Mouse (Mus musculus) adrenal gland, postnatal 14 days (tissue): ENCODE results near the gene Atg4a. TPM values are rescaled to one million over a fixed set of nuclear protein-coding genes. Genes with fewer than 3 reads are reported as not detected.

Source experiments
- DNase-seq: peaks from one replicate; pipeline ENCODE4 v3.0.0; 2021; ENCODE audit warnings: mixed read lengths
- long read RNA-seq, 2 experiments: library from polyadenylated mRNA; stranded (forward); transcript quantifications; one replicate each; pipeline ENCODE4 v2.0.0; 2021
- total RNA-seq: library from RNA; stranded (reverse); gene quantifications from 2 replicates; pipeline ENCODE4 v1.2.3, GENCODE M21; 2021

The Atg4a gene
- total RNA-seq = 13.1 and 15.0 TPM in 2 replicates
- long read RNA-seq, experiment 1, transcript Atg4a-201 (13 exons, 2,202 nt) = major isoform, 32 of 35 reads
- long read RNA-seq, experiment 1, partial matches to known transcripts = 0 of 35 reads
- long read RNA-seq, experiment 1, other reads (novel, unspliced or antisense) = 3 of 35 reads
- long read RNA-seq, experiment 2, transcript Atg4a-201 (13 exons, 2,202 nt) = major isoform, 12 of 17 reads
- long read RNA-seq, experiment 2, partial matches to known transcripts = 2 of 17 reads
- long read RNA-seq, experiment 2, other reads (novel, unspliced or antisense) = 3 of 17 reads

DNA sequence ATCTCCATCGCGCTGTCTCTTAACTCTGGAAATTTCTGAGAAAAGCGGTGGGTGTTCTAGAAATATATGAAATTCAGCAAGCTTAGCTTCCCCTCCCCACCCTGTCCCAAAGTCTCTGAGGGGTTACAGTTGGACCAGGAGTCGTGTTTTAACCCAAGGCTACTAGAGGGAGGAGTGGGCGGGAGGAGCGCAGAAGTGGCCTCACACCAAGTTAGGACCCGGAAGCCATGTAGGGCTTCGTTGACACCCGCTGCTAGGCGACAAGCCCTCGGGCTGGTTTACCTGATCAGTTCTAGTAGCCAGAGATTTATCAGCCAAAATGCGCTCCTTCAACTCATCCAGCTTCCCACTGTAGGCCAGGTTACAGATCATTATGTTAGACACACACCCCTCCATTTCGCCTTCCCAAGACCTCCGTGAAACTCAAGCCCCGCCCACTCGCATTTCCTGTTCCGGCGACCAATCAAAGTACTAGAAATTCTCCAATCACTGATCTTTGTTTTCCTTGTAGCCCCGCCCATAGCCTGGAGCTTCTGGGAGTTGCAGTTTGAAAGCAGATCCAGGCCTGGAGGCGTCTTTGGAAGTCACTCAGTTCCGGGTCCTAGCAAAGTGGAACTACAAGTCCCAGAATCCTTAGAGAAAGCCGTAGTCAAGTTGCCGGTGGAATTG is at the start of gene Atg4a, which contains the start of gene Psmd10:
TSS of gene Atg4a (plus strand) at position 636 of the 669 bp plus-strand sequence.
TSS of gene Psmd10 (minus strand) at position 457 of the 669 bp plus-strand sequence.
- DNase-seq = peak; percentile 91

DNA sequence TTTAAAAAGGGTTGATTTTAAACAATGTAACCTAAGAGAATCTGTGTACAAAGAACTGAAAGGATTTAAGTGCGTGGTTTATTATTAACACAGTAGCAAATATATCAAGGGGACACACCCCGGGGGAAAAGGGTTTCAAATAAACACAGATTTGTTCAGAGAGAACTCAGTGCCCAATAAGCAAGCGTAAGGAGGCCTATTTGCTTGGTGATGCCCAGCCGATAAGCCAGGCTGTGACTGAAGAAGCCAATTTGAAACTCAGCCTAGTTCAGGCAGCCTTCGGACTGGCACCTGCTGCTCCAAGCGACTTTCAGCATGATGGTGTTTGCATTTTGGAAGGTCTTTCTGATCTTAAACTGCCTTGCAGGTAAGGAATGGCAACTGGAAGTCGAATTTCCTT is 49.3 kb upstream of the Atg4a start, which contains the start of gene Vsig1:
TSS of gene Vsig1 (plus strand) at position 249 of the 400 bp plus-strand sequence.
- no peak for DNase-seq

DNA sequence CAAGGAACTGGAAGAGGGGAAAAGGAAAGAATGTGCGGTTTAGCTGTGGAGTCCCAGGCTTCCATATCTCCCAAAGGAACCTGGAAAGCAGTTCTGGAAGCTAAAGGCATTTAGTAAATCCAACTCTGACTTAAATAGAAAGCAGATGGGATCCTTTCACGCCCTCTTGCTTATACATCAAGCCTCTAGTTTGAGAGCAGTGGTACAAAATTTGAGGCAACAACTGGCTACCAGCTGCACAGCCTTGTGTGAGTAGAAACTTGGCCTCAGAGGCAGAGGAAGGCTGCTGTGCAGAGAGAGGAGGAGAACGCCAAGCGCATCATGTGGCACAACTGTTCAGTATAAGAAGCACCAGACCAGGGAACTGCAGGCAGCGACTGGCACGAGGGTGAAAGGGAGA is 35.4 kb upstream of the Atg4a start:
- DNase-seq = no peak

DNA sequence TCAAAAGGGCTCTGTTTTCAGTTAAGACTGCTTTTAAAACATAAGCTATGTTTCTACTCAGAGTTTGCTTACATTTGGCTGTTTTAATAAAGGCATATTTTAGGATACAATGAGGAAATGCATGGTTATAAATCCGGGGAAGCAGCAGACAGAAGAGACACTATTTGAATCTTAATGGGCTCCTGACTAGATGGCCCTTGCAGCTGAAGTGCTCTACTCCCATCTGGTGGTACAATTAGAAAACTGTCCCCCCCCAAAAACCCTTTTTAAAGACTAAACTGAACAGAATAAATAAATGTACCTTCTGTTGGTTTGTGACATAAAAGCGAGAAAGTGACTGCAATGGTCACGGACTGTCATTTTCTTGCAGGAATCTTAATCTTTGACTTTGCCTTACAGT is 24.6 kb upstream of the Atg4a start:
- DNase-seq = no peak

DNA sequence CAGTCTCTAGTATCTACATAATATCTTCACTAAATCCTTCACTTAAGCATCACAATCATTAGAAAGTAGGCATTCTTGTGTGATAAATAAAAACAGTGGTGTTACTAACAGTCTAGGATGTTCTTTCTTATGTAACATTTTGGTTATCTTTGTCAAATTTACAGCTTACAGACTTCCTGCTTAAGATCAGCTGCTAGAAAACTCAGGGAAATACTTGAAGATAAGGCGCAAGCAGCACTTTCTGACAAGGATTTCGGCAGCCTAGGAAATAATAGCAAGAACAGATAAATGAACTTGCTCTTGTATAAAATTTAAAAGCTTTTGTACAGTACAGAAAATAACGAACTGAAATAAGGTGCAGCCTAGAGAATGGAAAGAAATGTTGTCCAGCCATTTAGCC is 23.4 kb upstream of the Atg4a start:
- DNase-seq = no peak

DNA sequence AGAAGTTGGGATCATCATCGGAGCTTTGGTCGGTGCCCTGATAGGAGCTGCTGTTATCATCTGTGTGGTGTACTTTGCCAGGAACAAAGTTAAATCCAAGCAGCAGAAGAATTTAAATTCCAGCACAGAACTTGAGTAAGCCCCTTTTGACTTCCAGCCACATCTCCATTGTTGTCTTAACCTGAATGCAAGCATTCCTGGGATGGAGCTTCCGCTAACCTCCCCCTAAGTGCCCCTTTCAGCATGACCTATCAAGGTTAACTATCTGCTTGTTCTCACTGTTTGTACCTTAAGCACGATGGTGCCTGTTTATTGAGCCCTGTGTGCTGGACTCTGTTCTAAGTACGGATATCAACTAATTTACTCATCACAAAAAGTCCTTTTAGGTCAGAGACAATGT is 20.4 kb upstream of the Atg4a start:
- no peak for DNase-seq

DNA sequence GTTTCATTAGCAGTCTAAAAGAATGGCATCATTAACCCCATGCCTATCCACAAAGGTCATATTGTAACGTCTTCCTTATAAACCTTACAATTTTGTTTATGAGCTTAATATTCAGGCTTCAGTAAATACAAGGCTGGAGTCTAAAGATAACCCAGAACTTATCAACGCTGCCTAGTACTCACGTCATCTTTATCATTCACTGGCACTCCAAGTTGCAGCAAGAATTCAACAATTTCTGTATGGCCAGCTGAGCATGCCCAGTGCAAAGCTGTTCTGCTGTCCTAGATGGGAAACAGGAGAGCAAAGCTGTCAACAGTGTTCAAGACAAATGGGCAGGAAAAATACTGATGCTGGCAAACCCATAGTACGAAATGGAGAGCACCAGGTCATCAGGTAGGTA is 3.1 kb upstream of the Atg4a start:
- DNase-seq = no peak

DNA sequence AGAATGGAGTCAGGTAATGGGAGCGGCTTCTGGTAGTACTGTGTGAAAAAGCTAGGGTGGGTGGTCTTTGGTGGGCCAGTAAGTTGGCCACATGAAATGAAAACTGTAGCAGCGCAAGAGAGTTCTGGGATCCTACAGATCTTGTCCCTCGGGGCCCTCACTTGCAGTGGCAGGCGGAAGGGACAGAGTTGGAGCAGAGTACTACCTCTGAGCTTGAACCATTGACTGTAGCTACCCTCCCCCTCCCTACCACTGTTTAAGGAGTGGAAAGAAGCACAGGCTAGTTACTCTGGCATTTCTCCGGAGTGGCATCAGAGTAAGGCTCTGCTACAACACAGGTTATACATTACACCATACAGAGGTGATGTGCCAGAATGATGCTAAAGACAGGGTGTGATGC is 252 bp downstream of the Atg4a start:
- no peak for DNase-seq

DNA sequence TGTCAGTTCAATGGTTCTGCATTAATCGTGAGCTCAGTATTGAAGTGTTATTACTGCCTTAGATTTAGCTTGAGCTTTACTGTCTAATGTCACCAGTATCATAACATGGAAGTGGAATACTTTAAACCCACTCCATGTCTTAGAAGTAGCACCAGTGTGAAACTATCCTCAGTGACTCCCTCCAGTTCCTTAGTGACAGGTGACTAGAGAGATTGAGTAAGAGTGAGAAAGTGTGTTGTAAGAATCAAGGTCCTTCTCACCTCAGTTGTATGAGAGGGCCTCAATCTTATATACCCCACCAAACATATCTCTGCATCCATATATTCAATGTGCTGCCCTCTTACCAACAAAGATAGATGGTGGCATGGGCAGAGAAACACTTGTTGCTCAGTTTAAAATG is 22.2 kb downstream of the Atg4a start:
- no peak for DNase-seq

DNA sequence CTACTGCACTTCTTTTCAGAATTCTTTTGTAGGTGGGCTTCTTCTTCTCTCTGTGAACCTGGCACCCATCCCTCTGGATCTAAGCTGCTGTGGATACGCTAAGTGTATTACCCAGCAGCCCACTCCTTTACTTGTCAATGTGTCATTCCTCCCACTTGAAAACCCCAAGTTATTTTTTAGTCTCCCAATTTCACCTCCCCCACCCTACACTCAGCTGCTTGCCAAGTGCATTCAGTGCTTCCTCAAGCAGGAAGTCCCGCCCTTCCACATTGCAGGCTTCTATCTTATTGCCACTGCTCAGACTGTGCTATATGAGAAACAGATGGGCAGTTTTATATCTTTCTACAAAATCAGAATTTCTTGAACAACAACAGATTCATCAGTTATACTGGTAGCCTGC is 22.8 kb downstream of the Atg4a start:
- peak; percentile 12 for DNase-seq

DNA sequence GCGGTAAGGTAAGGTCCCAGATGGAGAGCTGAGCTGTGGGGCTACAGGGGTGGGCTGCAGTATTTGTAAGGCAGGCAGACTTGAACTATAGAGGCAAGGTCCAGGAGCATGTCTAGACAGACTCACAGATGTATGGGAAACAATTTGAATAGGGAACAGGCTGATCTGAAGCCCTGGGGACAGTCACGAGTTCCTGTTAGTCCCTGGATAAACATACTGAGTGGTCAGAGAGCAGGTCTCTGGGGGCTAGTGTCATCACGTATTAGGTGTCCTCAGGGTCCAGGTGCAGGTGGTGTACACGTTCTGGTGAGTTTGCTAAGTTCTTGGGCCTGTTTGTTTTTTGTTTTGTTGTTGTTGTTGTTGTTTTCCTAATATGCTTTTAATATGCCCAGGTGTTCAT is 23.5 kb downstream of the Atg4a start:
- DNase-seq = no peak

DNA sequence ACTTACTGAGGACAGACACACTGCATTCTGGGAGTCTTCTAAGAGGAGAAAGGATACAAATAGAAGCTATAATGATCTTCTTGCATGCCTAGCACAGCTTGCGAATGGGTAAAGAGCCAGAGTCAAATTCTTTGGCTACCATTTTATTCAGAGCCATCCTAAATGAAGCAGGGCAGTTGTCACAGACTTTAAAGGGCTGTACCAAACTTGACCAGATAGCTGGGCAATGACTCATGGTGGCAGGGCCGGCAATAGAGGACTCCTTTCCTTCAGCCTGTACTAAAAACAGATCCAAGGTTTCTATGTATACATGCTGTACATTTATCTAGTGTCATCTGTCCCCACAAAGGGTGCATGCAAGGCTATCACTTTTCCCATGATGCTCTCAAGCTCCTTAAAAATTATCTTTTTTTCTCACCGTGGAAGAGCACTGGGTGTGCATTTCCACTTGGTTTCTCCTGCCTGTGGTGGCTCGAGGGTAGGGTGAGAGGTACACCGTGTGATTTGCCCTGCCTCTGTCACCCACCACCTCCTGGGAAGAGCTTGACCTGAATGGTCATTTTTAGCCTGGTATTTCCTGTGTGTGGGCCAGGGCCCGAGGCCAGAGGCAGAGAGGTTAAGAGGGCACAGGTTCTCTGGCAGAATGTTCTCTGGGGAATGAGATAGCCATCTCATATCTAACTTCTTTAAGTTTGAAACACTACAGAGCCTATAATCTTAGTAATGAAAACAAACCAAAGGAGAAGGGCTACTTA is 26.7 kb downstream of the Atg4a start:
- peak; percentile 29 for DNase-seq

DNA sequence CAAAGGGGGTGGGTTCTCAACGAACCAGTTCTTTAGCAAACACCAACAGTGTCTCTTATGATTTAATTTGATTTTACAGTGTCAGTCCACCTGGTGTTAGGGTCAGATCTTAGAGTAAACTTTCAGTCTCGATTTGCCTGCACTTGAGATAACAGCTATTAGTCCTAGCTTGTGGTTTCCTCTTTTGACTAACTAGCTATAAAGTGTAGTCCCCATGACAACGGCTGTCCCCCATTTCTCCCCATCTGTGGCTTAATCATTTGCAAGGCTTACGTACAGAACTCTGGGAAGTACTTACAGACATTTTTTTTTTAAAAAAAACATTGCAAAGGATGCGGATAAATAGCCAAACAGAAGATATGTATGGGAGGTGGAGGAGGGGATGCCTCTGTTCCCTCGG is 28.1 kb downstream of the Atg4a start:
- DNase-seq = no peak

DNA sequence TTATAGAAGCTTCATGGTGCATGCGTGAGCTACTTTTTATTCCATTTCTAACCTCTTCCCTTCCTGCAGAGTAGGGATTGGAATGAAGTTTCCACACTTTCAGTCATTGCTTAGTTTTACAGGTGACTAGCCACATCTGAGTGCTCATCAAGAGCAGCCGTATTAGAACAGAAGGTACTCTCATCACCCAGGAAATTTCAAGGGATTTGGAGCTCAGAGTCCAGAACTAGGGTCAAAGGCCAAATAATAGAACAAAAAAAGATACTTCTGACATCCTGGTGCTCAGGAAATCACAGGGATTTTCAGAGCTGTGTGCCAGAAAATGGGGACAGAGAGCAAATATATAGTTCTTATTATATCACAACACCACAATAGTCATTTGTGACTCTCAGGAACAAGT is 28.5 kb downstream of the Atg4a start:
- no peak for DNase-seq

DNA sequence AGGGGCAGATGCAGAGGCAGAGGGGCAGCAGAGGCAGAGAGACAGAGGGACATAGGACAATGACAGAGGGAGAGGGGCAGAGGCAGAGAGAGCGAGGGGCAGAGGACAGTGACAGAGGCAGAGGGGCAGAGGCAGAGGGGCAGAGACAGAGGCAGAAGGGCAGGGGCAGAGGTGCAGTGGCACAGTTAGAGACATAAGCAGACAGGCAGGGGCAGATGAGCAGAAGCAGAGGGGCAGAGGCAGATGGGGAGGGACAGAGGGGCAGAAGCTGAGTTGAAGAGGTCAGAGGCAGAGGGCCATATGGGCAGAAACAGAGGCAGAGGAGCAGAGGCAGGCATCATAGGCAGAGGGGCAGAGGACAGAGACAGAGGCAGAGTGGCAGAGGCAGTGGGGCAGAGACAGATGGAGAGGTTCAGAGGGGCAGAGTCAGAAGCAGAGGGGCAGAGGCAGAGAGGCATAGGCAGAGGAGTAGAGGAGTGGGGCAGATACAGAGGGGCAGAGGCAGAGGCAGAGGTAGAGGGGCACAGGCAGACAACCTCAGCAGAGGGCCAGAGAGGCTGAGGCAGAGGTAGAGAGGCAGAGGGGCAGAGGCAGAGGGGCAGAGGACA is 40.3 kb downstream of the Atg4a start:
- no peak for DNase-seq

DNA sequence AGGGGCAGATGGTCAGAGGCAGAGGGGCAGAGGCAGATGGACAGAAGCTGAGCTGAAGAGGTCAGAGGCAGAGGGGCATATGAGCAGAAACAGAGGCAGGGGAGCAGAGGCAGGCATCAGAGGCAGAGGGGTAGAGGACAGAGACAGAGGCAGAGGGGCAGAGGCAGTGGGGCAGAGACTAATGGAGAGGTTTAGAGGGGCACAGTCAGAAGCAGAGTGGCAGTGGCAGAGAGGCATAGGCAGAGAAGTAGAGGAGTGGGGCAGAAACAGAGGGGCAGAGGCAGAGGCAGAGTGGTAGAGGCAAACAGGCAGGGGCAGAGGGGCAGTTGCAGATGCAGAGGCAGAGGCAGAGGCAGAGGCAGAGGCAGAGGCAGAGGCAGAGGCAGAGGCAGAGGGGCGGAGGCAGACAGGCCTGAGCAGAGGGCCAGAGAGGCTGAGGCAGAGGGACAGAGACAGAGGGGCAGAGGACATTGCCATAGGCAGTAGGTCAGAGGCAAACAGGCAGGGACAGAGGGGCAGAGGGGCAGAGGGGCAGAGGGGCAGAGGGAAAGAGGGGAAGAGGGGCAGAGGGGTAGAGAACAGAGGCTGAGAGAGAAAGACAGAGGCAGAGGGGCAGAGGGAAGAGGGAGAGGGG is 41.3 kb downstream of the Atg4a start:
- no peak for DNase-seq

DNA sequence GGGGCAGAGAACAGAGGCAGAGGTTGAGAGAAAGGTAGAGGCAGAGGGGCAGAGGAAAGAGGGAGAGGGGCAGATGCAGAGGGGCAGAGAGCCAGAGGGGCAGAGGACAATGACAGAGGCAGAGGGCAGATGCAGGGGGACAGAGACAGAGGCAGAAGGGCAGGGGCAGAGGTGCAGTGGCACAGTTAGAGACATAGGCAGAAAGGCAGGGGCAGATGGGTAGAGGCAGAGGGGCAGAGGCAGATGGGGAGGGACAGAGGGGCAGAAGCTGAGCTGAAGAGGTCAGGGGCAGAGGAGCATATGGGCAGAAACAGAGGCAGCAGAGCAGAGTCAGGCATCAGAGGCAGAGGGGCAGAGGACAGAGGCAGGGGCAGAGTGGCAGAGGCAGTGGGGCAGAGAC is 42.2 kb downstream of the Atg4a start:
- no peak for DNase-seq

DNA sequence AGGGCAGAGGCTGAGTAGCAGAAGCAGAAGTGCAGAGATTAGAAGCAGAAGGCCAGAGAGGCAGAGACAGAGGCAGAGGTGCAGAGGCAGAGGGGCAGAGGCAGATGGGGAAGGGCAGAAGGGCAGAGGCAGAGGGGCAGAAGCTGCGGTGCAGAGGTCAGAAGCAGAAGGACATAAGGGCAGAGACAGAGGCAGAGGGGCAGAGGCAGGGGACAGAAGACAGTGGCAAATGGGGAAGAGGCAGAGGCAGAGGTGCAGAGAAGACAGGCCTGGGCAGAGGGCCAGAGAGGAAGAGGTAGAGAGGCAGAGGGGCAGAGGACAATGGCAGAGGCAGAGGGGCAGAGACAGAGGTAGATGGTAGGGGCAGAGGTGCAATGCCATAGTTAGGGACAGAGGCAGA is 193.0 kb downstream of the Atg4a start:
- DNase-seq = no peak

DNA sequence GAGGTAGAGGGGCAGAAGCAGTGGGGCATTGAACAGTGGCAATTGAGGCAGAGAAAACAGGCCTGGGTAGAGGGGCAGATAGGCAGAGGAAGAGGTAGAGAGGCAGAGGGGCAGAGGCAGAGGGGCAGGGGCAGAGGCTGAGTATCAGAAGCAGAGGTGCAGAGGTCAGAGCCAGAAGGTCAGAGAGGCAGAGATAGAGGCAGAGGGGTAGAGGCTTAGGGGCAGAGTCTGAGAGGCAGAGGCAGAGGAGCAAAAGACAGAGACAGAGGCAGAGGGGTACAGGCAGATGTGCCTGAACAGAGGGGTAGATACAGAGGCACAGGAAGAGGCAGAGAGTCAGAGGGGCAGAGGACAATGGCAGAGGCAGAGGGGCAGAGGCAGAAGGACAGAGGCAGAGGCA is 193.6 kb downstream of the Atg4a start:
- DNase-seq = no peak

DNA sequence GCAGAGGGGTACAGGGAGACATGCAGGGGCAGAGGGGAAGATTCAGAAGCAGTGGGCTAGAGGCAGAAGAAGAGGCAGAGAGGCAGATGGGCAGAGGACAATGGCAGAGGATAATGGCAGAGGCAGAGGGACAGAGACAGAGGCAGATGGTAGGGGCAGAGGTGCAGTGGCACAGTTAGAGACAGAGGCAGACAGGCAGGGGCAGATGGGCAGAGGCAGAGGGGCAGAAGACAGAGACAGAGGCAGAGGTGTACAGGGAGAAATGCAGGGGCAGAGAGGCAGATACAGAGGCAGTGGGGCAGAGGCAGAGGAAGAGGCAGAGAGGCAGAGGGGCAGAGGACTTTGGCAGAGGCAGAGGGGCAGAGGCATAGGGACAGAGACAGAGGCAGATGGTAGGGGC is 194.5 kb downstream of the Atg4a start:
- no peak for DNase-seq

DNA sequence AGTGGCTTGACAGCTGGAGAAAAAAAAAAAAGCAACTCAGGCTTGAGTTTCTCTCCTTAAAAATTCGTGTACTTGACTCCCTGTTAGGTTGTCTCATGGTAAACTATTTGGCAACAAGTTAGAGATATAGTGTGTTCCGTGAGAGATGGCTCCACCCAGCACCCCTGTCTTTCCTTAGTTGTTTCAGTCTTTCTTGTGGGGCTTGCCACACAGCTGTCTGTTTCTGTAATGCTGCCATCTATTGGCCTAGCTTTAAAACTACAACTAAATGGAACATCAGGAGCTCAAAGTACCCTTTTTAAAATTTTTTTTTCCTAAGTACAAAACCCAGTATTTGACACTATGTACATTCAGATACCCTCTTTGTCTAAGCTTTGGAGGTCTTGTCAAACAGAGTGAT is 200.0 kb downstream of the Atg4a start:
- DNase-seq = no peak

DNA sequence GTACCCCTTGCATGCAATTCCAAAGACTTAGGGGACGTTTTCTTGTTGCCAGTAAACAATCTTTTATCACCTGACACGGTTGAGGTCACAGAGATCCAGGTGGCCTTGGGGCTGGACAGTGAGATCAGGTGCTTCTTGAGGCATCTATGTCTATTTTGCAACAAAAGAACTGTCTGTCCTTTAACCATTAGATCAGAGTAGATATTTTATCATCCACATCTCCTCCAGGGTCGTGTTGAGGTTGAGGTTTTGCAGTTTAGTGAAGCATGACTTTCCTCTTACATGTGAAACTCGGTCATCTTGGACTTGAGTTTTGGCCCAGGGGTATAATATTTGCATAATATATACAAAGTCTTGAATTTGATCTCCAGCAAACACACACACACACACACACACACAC is 200.9 kb downstream of the Atg4a start:
- DNase-seq = no peak
